Mouse (Mus musculus): ENCODE measurements around the gene Olfr571. TPM values are rescaled to one million over a fixed set of nuclear protein-coding genes. Genes with fewer than 3 reads are reported as not detected.

The Olfr571 gene
- total RNA-seq (2015) (not detected in 2 replicates), total RNA-seq (2017) (not detected in 2 replicates)

- no peak for ATAC-seq (ENCODE audit: poor library complexity, severe bottlenecking)
These were observed at the start of gene Olfr571 for GRCm38 (mm10) chr7:102917032-102917875. Olfr571 (minus strand) TSS chr7:102917536.

GRCm38 (mm10) chr7:102962360-102962759, 45.0 kb upstream of the Olfr571 start, which contains the start of gene Olfr576:
Olfr576 (plus strand) TSS chr7:102962660.
- ATAC-seq (ENCODE audit: poor library complexity, severe bottlenecking): no peak

DNA sequence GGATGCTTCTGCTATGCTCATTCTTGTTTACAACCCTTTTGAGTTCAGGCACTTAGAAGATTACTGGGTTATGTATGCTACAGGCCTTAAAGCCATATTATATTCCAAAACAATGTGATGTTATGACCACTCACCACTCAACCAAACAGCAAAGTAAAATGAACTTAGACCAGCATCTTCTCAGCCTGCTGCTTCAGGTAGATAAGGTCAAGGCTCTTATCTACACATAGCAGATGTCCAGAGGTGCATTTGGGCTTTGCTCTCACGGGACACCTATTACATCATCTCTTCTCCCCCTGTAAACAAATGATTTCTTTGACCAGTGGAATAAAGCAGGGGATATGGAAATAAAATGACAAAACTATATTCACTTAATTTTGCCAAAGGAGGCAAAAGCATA, 41.3 kb upstream of the Olfr571 start, which contains the start of gene Olfr575:
TSS of gene Olfr575 (minus strand) at position 183 of the 400 bp plus-strand sequence.
- ATAC-seq (ENCODE audit: poor library complexity, severe bottlenecking): no peak

- ATAC-seq (ENCODE audit: poor library complexity, severe bottlenecking): no peak
These were observed 40.8 kb upstream of the Olfr571 start for GRCm38 (mm10) chr7:102958137-102958536.

DNA sequence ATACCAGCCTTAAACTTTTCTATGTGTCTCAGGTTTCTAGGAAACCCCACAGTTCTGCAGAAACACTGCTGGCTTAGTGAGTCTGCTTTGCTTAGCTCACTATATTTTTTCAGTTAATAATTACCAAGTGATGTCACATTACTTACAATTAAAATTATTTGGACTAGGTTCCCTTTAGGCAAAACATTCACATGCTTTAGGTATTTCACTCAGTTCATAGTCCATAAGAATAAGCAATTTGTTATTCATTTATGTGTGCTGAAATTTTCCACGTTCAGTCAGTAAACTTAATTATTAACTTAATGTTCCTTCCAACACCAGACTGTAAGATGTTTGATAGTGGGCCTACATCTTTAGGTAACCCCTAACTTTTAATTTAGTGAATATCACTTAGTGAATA, 33.4 kb upstream of the Olfr571 start:
- ATAC-seq (ENCODE audit: poor library complexity, severe bottlenecking): no peak

GRCm38 (mm10) chr7:102948167-102948566, 30.8 kb upstream of the Olfr571 start, which contains the start of gene Olfr574:
Olfr574 (plus strand) TSS chr7:102948467.
- ATAC-seq (ENCODE audit: poor library complexity, severe bottlenecking): no peak

- ATAC-seq (ENCODE audit: poor library complexity, severe bottlenecking): no peak
These were observed 26.1 kb upstream of the Olfr571 start for GRCm38 (mm10) chr7:102943417-102943816.

- no peak for ATAC-seq (ENCODE audit: poor library complexity, severe bottlenecking)
These were observed 25.1 kb upstream of the Olfr571 start, which contains the start of gene Olfr573-ps1 for GRCm38 (mm10) chr7:102942475-102942874. Olfr573-ps1 (minus strand) TSS chr7:102942575.

- ATAC-seq (ENCODE audit: poor library complexity, severe bottlenecking): peak; percentile 69
These were observed 9.8 kb upstream of the Olfr571 start for GRCm38 (mm10) chr7:102927105-102927504.

DNA sequence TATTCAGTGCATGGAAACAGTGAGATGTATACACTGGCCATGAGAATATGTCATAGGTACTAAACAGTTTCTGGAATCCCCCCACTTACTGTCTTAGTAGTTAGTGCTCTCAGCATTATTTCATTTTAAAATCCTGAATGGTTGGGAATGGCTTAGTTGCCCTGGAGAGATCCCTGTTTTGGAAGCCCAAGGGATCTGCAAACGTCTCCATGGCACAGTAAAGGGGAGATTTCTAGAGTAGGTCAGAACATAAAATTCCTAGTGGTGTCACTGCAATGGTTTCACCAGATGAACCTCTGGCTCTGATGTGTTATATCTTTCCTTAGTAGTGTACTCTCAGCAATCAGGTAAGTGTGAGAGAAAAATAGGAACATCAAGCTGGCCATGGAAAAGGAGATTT, 6.8 kb upstream of the Olfr571 start, which contains the start of gene Olfr572:
TSS of gene Olfr572 (plus strand) at position 301 of the 400 bp plus-strand sequence.
- ATAC-seq (ENCODE audit: poor library complexity, severe bottlenecking): no peak

GRCm38 (mm10) chr7:102919632-102920031, 2.3 kb upstream of the Olfr571 start:
- peak; percentile 51; the same call in 1 of the 2 replicates for ATAC-seq (ENCODE audit: poor library complexity, severe bottlenecking)

- no peak for ATAC-seq (ENCODE audit: poor library complexity, severe bottlenecking)
These were observed 931 bp downstream of the Olfr571 start for GRCm38 (mm10) chr7:102916405-102916804.

DNA sequence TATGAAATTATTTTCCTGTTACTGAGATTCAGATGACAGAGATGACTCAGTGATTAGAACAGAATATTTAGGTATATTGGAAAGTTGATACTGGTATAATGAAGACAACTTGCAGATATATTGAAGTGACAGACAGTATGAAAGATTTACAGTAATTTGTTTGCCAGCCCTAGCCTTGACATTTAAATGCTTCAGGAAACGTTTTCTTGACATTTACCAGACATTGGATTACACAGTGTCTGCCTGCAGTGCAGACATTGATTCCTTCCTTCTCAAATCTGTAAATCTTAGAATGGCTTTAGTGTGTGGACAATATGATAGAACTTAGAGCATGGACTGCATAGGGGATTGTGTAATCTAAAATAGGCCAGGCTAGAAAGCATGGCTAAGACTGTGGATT, 2.1 kb downstream of the Olfr571 start:
- no peak for ATAC-seq (ENCODE audit: poor library complexity, severe bottlenecking)

DNA sequence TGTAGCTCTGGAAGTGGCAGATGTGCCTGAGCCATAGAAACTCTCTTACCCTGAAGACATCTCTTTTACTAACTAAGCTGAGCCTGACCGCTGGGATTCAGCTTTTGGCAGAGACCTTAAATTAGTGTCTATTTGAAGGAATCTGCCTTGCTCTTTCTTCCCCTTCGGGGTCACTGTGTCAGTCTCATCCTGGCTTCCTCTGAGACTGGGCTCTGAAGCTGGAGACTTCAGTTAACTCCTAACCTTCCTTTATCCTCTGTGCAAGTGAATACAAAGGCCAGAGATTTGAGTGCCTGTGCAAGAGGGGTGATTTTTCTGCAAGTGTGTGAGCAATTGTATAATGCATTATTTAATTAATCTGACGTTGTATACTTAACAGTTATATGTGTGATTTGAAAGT, 26.6 kb downstream of the Olfr571 start, which contains the start of gene Olfr569:
TSS of gene Olfr569 (minus strand) at position 101 of the 400 bp plus-strand sequence.
- no peak for ATAC-seq (ENCODE audit: poor library complexity, severe bottlenecking)

DNA sequence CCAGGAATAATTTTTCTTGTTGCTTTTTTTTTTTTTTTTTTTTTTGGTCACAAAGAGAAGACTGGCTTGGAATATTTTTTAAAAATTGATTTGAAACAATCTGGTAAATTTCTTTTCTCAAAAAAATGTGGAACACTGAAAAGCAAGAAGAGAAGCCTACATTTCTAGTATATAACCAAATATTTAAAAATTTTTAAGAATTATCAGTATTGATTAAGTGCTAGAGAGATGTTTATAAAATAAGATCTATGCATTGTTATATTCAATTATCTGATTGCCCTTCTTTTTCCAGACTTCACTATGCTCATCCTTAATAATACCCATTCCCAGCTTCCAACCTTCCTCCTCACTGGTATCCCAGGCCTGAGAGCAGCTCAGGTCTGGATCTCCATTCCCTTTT, 40.5 kb downstream of the Olfr571 start, which contains the start of gene Olfr568:
TSS of gene Olfr568 (plus strand) at position 301 of the 400 bp plus-strand sequence.
- no peak for ATAC-seq (ENCODE audit: poor library complexity, severe bottlenecking)

GRCm38 (mm10) chr7:102858665-102859064, 58.7 kb downstream of the Olfr571 start, which contains the start of gene Olfr566:
Olfr566 (minus strand) TSS chr7:102858765.
- no peak for ATAC-seq (ENCODE audit: poor library complexity, severe bottlenecking)

DNA sequence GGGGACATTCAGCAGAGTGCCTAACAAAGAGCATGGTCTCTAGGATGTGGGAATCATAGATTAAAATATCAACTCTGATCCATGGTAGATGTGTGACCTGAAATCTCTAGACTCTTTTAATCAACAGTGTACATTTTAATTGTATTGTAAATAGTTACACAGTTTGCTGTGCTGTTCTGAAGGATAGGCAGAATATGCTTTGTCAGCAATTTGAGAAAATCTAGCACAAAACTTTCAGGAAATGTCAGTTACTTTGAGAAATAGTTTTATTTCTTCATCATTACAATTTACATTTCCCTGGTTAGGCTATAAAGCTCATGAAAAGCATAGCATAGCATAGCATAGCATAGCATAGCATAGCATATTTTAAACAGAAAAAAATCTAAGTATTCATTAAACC, 61.5 kb downstream of the Olfr571 start:
- ATAC-seq (ENCODE audit: poor library complexity, severe bottlenecking): no peak

Other genes with a start within 250 kb of the Olfr571 start
- 3.5 and 3.7 TPM in 2 replicates for gene Trim68, start 230.2 kb downstream of the Olfr571 start, total RNA-seq (2015)
- 2.9 and 3.4 TPM in 2 replicates for gene Trim68, start 230.2 kb downstream of the Olfr571 start, total RNA-seq (2017)
- not detected in 2 replicates for gene Olfr557, start 221.6 kb downstream of the Olfr571 start, total RNA-seq (2015)
- not detected in 2 replicates for gene Olfr557, start 221.6 kb downstream of the Olfr571 start, total RNA-seq (2017)
- not detected in 2 replicates for gene Olfr558, start 215.3 kb downstream of the Olfr571 start, total RNA-seq (2015)
- gene Olfr558, start 215.3 kb downstream of the Olfr571 start, total RNA-seq (2017): not detected in 2 replicates
- gene Olfr33, start 198.5 kb downstream of the Olfr571 start, total RNA-seq (2015): not detected in 2 replicates
- not detected in 2 replicates for gene Olfr33, start 198.5 kb downstream of the Olfr571 start, total RNA-seq (2017)
- gene Olfr559, start 190.0 kb downstream of the Olfr571 start, total RNA-seq (2015): not detected in 2 replicates
- not detected in 2 replicates for gene Olfr559, start 190.0 kb downstream of the Olfr571 start, total RNA-seq (2017)
- not detected in 2 replicates for gene Olfr560, start 158.2 kb downstream of the Olfr571 start, total RNA-seq (2015)
- not detected in 2 replicates for gene Olfr560, start 158.2 kb downstream of the Olfr571 start, total RNA-seq (2017)
- not detected in 2 replicates for gene Olfr78, start 158.1 kb downstream of the Olfr571 start, total RNA-seq (2015)
- gene Olfr78, start 158.1 kb downstream of the Olfr571 start, total RNA-seq (2017): not detected in 2 replicates
- gene Olfr561, start 146.3 kb downstream of the Olfr571 start, total RNA-seq (2015): not detected in 2 replicates
- gene Olfr561, start 146.3 kb downstream of the Olfr571 start, total RNA-seq (2017): not detected in 2 replicates
- gene Olfr564, start 114.1 kb downstream of the Olfr571 start, total RNA-seq (2015): not detected in 2 replicates
- gene Olfr564, start 114.1 kb downstream of the Olfr571 start, total RNA-seq (2017): not detected in 2 replicates
- not detected in 2 replicates for gene Olfr566, start 58.8 kb downstream of the Olfr571 start, total RNA-seq (2015)
- not detected in 2 replicates for gene Olfr566, start 58.8 kb downstream of the Olfr571 start, total RNA-seq (2017)
- not detected in 2 replicates for gene Olfr568, start 40.4 kb downstream of the Olfr571 start, total RNA-seq (2015)
- gene Olfr568, start 40.4 kb downstream of the Olfr571 start, total RNA-seq (2017): not detected in 2 replicates
- not detected in 2 replicates for gene Olfr569, start 26.7 kb downstream of the Olfr571 start, total RNA-seq (2015)
- not detected in 2 replicates for gene Olfr569, start 26.7 kb downstream of the Olfr571 start, total RNA-seq (2017)
- gene Olfr570, start 23.0 kb downstream of the Olfr571 start, total RNA-seq (2015): not detected in 2 replicates
- gene Olfr570, start 23.0 kb downstream of the Olfr571 start, total RNA-seq (2017): not detected in 2 replicates
- gene Olfr572, start 6.9 kb upstream of the Olfr571 start, total RNA-seq (2015): not detected in 2 replicates
- gene Olfr572, start 6.9 kb upstream of the Olfr571 start, total RNA-seq (2017): not detected in 2 replicates
- gene Olfr573-ps1, start 25.0 kb upstream of the Olfr571 start, total RNA-seq (2015): not detected in 2 replicates
- not detected in 2 replicates for gene Olfr573-ps1, start 25.0 kb upstream of the Olfr571 start, total RNA-seq (2017)
- gene Olfr574, start 30.9 kb upstream of the Olfr571 start, total RNA-seq (2015): not detected in 2 replicates
- gene Olfr574, start 30.9 kb upstream of the Olfr571 start, total RNA-seq (2017): not detected in 2 replicates
- not detected in 2 replicates for gene Olfr575, start 41.2 kb upstream of the Olfr571 start, total RNA-seq (2015)
- gene Olfr575, start 41.2 kb upstream of the Olfr571 start, total RNA-seq (2017): not detected in 2 replicates
- not detected in 2 replicates for gene Olfr576, start 45.1 kb upstream of the Olfr571 start, total RNA-seq (2015)
- not detected in 2 replicates for gene Olfr576, start 45.1 kb upstream of the Olfr571 start, total RNA-seq (2017)
- gene Olfr577, start 58.4 kb upstream of the Olfr571 start, total RNA-seq (2015): not detected in 2 replicates
- not detected in 2 replicates for gene Olfr577, start 58.4 kb upstream of the Olfr571 start, total RNA-seq (2017)
- gene Olfr578, start 71.8 kb upstream of the Olfr571 start, total RNA-seq (2015): not detected in 2 replicates
- gene Olfr578, start 71.8 kb upstream of the Olfr571 start, total RNA-seq (2017): not detected in 2 replicates
- not detected in 2 replicates for gene Olfr582, start 120.5 kb upstream of the Olfr571 start, total RNA-seq (2015)
- gene Olfr582, start 120.5 kb upstream of the Olfr571 start, total RNA-seq (2017): not detected in 2 replicates
- gene Olfr583, start 133.8 kb upstream of the Olfr571 start, total RNA-seq (2015): not detected in 2 replicates
- not detected in 2 replicates for gene Olfr583, start 133.8 kb upstream of the Olfr571 start, total RNA-seq (2017)
- not detected in 2 replicates for gene Olfr584, start 164.3 kb upstream of the Olfr571 start, total RNA-seq (2015)
- not detected in 2 replicates for gene Olfr584, start 164.3 kb upstream of the Olfr571 start, total RNA-seq (2017)
- gene Olfr585, start 180.2 kb upstream of the Olfr571 start, total RNA-seq (2015): not detected in 2 replicates
- gene Olfr585, start 180.2 kb upstream of the Olfr571 start, total RNA-seq (2017): not detected in 2 replicates
- gene Olfr586, start 208.1 kb upstream of the Olfr571 start, total RNA-seq (2015): not detected in 2 replicates
- gene Olfr586, start 208.1 kb upstream of the Olfr571 start, total RNA-seq (2017): not detected in 2 replicates
- not detected in 2 replicates for gene Olfr588-ps1, start 223.3 kb upstream of the Olfr571 start, total RNA-seq (2015)
- gene Olfr588-ps1, start 223.3 kb upstream of the Olfr571 start, total RNA-seq (2017): not detected in 2 replicates
- not detected in 2 replicates for gene Olfr589, start 238.8 kb upstream of the Olfr571 start, total RNA-seq (2015)
- gene Olfr589, start 238.8 kb upstream of the Olfr571 start, total RNA-seq (2017): not detected in 2 replicates

Measured in megakaryocyte, adult 5-6 weeks (primary cell).